Mouse (Mus musculus) stomach, embryonic 15.5 days (tissue): ENCODE results near the gene Gsta3. TPM values are rescaled to one million over a fixed set of nuclear protein-coding genes. Genes with fewer than 3 reads are reported as not detected.
A peak's percentile ranks its signal among the peaks of the same experiment; 100 is the strongest.
"Not testable (repeated sequence)": the region's sequence is repeated elsewhere in the genome, so short reads cannot be mapped to it uniquely, and the experiment has no call there.

Experiments used
- ATAC-seq: fragments of 200-750 bp; cut with Nextera tagmentation; 2 replicates; pipeline ENCODE4 v1.8.0; 2017; ENCODE audit warnings: low read depth, moderate number of reproducible peaks, moderate TSS enrichment; ENCODE audit not compliant: insufficient read depth, low FRiP score
- H3K27ac ChIP-seq: fragments of 300-500 bp; sonication (generic); 2 replicates; pipeline ENCODE4 v1.5.1; 2015; ENCODE audit warnings: mild to moderate bottlenecking, inconsistent platforms
- H3K27me3 ChIP-seq: fragments of 300-500 bp; sonication (generic); replicated peaks from 2 replicates; pipeline ENCODE4 v1.6.1; 2015; ENCODE audit warnings: inconsistent platforms
- H3K36me3 ChIP-seq: fragments of 300-500 bp; sonication (generic); 2 replicates; pipeline ENCODE4 v1.6.1; 2015; ENCODE audit warnings: inconsistent platforms
- H3K4me1 ChIP-seq: fragments of 300-500 bp; sonication (generic); 2 replicates; pipeline ENCODE4 v1.6.1; 2015; ENCODE audit warnings: inconsistent platforms
- H3K4me2 ChIP-seq: fragments of 300-500 bp; sonication (generic); 2 replicates; pipeline ENCODE4 v1.6.1; 2015; ENCODE audit warnings: mild to moderate bottlenecking, inconsistent platforms
- H3K4me3 ChIP-seq: fragments of 300-500 bp; sonication (generic); replicated peaks from 2 replicates; pipeline ENCODE4 v1.5.1; 2015; ENCODE audit warnings: inconsistent platforms
- H3K9ac ChIP-seq: fragments of 300-500 bp; sonication (generic); 2 replicates; pipeline ENCODE4 v1.6.1; 2015; ENCODE audit warnings: inconsistent platforms
- H3K9me3 ChIP-seq: fragments of 300-500 bp; sonication (generic); 2 replicates; pipeline ENCODE4 v1.6.1; 2016; ENCODE audit warnings: inconsistent platforms
- WGBS: fragments of 180-500 bp; shearing (Covaris S2); methylation state at CpG from one replicate; pipeline ENCODE4 v1.1.7; 2015; 5-methylcytosine and 5-hydroxymethylcytosine counted together
- polyA plus RNA-seq: library from polyadenylated mRNA; unstranded; fragments of >200 nt; fragmentation: Nextera tagmentation; extraction: Ambion mirVana; gene quantifications from 2 replicates; pipeline ENCODE4 v1.2.1, GENCODE M21; 2015

Gsta3 gene
- 18.5 and 21.5 TPM in 2 replicates for polyA plus RNA-seq

DNA sequence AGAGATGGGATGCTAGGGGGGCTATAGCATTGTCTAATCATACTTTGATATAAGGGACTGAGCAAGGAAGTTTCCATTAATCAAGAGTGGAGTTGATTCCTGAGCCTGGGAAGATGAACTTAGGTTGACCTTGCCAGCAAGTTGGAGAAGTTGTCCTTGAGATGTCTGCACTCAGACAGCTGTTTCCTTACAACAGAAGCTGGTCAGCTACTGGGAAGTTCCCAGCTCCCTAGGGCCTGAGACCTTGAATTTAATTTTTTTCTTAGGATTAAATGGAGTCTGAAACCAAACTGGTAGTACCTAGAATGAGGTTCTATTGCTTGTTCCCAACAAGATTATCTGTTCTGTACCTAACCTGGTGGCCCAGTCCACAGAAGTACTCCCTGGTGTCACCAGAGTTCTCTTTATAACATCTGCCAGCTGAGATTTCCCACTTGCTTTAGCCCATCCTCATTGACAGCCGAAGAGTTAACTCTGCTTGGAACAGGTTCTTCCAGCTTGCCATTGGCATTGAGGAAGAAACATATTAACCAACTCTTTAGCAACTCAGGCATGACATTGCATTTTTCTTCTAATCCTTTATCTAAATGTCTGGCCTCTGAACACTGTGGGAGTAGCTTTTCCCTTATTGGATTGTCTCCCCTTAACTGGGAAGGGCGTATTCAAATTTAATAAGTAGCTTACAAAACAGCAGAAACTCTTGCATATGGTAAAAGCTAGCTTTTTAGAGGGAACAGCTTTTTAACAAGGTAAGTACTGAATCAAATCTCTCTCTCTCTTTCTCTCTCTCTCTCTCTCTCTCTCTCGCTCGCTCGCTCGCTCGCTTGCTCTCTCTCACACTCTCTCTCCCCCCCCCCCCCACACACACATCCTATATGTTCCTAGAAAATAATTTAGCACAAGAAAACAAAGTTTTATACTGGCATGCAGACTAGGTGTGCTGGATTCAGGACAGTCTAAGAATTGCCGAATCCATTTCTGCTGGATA is at the start of gene Gsta3:
Gsta3 (plus strand) TSS at position 679 of the 988 bp plus-strand sequence.
- H3K27ac ChIP-seq, result peak within 1 kb of the TSS; percentile 48; the same call in 1 of the 2 replicates
- ATAC-seq, result peak; percentile 58

DNA sequence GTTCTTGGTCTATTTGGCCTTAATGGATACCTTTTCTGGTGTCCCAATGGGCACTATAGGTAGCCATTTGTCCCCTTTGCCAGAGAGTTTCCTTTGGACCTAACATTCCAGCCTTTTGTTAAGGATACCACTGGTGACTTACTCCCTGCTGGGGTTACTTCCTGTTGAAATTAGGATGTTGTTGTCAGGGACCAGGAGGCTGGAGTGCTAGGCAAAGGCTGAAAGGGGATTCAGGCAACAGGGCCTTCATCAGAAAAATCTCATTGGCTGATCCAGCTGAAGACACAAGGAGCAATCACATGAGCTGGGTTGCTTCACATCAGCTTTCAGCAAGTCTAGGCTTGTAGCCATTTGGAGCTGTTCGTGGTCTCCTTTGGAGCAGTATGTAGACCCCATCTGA is 34.1 kb upstream of the Gsta3 start:
- H3K9me3 ChIP-seq, result no peaks in the 10 kb centered on the region
- H3K27ac ChIP-seq, result no peak overlapping the region
- H3K4me2 ChIP-seq, result no peak overlapping the region
- no peaks in the 10 kb centered on the region for H3K4me1 ChIP-seq
- no peaks in the 10 kb centered on the region for H3K27me3 ChIP-seq
- ATAC-seq, result no peak
- no peaks in the 10 kb centered on the region for H3K36me3 ChIP-seq
- WGBS, result 86% methylated on average over 1 of the region's 1 CpGs
- H3K4me3 ChIP-seq, result no peak overlapping the region
- H3K9ac ChIP-seq, result no peak overlapping the region

More for the DNA sequence above, at the start of gene Gsta3:
- Histone ChIP-seq H3K4me3 (no peak within 1 kb of the TSS), H3K36me3 (no peaks in the 10 kb centered on the region), H3K9me3 (no peaks in the 10 kb centered on the region), H3K9ac (no peak within 1 kb of the TSS), H3K4me2 (peak within 1 kb of the TSS; percentile 13; the same call in 1 of the 2 replicates), H3K27me3 (no peaks in the 10 kb centered on the region), H3K4me1 (no peaks in the 10 kb centered on the region; the same call in 1 of the 2 replicates)
- WGBS, result 58% methylated on average over 4 of the region's 8 CpGs

DNA sequence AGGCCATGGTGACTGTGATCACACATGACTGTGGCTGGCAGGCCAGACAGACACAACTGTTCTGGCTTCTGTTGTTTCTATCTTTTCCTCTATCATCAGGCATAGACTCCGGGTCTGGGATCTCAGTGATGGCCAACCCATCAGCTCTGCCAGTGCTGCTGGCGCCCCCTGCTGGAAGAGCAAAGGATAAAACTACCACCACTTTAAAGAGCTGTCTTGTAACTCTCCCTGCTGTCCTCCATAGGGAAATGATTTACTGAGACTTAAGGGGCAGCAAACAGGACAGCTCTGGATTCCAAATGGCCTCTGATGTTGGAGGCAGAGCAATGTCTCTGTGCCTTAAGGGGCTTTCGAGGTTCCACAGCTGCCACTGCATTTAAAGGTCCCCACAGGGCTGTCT is 26.9 kb upstream of the Gsta3 start:
- H3K36me3 ChIP-seq, H3K27me3 ChIP-seq, H3K4me1 ChIP-seq, H3K4me3 ChIP-seq, H3K27ac ChIP-seq, H3K4me2 ChIP-seq, H3K9me3 ChIP-seq, ATAC-seq, H3K9ac ChIP-seq: not testable (repeated sequence)
- 17% methylated on average over 3 of the region's 3 CpGs for WGBS

DNA sequence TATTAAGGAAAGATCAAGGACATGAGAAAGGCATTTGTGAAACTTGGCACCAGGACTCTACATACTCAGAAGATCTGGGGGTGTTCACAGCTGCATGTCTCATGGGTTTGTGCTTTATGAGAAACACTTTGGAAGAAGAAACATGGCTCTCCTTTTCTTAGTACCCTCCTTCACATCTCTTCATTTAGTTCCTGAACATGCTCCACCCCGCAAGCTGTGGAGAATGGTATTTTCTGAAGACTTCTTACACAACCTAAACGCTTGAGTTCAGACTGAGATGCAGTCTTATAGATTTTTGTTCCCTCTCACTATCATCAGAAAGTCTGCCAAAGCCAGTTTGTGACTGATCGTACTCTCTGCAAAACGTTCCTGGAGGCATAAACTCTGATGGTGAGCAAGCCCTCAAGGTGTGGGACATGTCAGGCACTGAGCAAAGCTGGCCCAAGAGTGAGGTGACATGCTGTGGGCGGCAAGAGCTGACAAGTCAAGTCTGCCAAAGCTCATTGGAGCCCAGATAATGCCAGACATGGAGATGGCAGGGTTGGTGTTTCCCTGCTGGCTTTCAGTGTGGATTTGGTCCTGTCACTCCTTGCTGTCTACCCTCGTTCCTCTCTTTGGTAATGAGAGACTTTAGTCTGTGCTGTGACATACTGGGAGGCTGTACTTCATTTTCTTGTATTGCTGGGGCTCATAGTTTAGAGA is 26.2 kb upstream of the Gsta3 start:
- H3K36me3 ChIP-seq, H3K4me2 ChIP-seq, H3K9me3 ChIP-seq, H3K4me3 ChIP-seq, H3K27me3 ChIP-seq, ATAC-seq, H3K27ac ChIP-seq, H3K9ac ChIP-seq, H3K4me1 ChIP-seq: not testable (repeated sequence)
- whole genome bisulfite sequencing, result 72% methylated on average over 6 of the region's 6 CpGs

DNA sequence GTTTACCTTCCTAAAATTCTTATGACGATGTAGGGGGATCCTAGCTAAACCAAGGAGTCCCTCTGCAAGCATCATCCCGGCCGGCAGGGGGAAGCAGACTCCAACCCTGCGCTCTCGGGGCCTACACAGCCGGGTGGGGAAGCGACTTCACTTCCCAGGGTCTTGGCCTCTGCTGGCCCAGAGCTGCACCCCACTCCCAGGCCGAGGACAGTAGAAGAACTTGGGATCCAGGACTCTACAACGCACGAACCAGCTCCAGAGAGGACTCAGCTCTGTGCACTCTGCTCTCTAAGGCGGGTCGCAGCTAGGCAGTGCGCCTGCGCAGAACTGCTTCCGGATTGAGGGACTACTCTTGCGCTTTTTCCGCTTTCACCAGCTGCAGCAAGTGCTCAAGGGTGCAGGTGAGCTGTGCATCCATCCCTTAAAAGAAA is 21.9 kb upstream of the Gsta3 start, which contains the start of gene Tmem14a:
Tmem14a (plus strand) TSS at position 87 of the 431 bp plus-strand sequence.
- H3K36me3 ChIP-seq, result no peaks in the 10 kb centered on the region
- WGBS, result 1% methylated on average over 17 of the region's 17 CpGs
- no peaks in the 10 kb centered on the region for H3K4me1 ChIP-seq
- peak within 1 kb of the TSS; percentile 75 for H3K9ac ChIP-seq
- H3K4me2 ChIP-seq, result peak within 1 kb of the TSS; percentile 64
- peak; percentile 88 for ATAC-seq
- no peaks in the 10 kb centered on the region for H3K27me3 ChIP-seq
- H3K4me3 ChIP-seq, result peak within 1 kb of the TSS; percentile 60
- no peaks in the 10 kb centered on the region for H3K9me3 ChIP-seq
- peak within 1 kb of the TSS; percentile 75 for H3K27ac ChIP-seq

DNA sequence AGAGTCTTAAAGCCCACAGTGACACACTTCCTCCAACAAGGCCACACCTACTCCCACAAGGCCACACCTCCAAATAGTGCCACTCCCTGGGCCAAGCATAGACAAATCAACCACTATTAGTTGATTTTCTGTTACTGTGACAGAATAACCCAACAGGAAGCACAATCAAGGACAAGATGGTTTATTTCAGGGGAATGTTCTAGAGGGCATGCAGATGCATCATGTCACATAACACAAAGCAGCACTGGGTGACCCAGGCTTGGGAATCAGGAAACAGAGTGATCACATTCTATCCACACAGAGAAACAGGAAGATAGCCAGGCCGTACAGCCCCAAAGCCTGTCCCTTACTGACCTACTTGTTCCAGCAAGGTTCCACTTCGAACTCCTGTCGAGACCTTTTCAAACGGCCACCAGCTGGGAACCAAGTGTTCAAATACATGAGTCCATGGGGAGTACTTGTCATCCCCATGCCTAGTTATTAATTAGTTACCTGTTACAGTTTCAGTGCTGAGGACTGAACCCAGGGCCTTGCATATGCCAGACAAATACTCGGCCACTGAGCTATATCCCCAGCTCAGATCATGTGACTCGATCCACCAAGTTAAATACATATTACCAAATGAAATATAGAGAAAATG is 12.5 kb upstream of the Gsta3 start:
- H3K4me2 ChIP-seq, result no peak overlapping the region
- H3K27me3 ChIP-seq, result no peaks in the 10 kb centered on the region
- no peaks in the 10 kb centered on the region for H3K36me3 ChIP-seq
- H3K4me3 ChIP-seq, result no peak overlapping the region
- H3K4me1 ChIP-seq, result no peaks in the 10 kb centered on the region
- no peaks in the 10 kb centered on the region for H3K9me3 ChIP-seq
- no peak overlapping the region for H3K9ac ChIP-seq
- no peak overlapping the region for H3K27ac ChIP-seq
- 88% methylated on average over 6 of the region's 6 CpGs for WGBS
- no peak for ATAC-seq

DNA sequence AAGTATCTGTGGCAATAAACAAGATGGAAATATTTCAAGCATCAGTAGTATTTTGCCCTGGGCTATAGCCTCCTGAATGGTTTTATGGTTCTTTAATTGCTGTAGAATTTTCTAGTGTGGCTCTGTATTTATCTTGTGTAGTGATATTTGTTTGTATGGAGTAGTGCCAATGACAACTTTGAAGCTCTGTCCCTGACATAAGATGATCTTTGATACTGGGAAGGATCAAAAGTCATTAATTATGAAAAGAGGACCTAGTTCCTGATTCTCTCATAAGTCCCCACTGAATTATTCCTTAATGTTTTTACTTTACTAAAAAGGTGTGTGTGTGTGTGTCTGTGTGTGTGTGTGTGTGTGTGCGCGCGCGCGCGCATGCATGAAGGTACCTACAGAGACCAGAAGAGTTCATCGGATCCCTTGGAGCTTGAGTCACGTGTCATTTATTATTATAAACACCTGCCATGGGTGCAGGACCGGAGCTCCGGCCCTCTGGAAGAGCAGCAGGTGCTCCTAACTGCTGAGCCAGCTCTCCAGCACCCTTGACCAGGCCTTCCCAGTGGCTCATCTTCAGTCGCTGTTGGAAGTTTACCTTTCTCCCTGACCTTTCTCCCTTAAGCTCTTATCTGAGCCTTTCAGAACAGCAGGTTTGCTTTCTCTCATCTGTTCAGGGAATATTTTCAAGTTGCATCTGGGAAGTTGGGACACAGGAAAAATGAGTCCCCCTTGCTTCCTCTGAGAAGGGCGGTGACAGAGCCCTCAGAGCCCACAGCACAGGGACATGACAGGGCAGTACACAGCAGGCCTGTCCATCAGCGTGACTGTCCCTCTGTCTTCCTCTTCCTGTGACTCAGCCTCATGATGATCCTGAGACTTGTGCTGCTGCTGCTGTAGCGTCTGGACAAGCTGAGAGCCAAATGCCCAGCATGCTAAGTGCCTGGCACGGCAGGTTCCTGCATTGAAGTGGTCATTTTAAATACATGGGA is 11.4 kb upstream of the Gsta3 start:
- not testable (repeated sequence) for H3K27ac ChIP-seq, H3K27me3 ChIP-seq, H3K36me3 ChIP-seq, H3K4me3 ChIP-seq, H3K9me3 ChIP-seq, H3K9ac ChIP-seq, H3K4me2 ChIP-seq, H3K4me1 ChIP-seq, ATAC-seq
- 69% methylated on average over 15 of the region's 15 CpGs for WGBS

DNA sequence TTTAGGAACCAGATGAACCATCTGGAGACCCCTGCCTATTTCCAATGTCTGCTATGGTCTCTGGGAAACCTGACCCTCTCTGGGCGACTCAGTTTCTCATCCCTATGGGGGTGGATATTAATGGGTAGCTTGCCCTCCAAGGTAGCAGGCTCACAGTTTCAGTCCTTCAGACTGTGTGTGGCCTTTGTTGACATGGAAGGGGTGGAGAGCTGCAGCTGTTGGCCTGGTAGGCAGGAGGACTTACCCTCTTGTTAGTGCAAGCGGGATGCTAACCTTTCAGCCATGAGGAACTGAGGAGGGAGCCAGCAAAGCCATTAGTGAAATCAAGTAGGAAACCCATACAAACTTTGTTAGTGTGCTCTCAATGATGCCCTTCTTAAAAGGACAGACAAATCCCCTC is 10.0 kb upstream of the Gsta3 start:
- WGBS, result 73% methylated on average over 2 of the region's 2 CpGs
- Histone ChIP-seq H3K27me3 (no peaks in the 10 kb centered on the region), H3K36me3 (no peaks in the 10 kb centered on the region), H3K4me1 (no peaks in the 10 kb centered on the region), H3K9me3 (no peaks in the 10 kb centered on the region), H3K4me2 (no peak overlapping the region), H3K4me3 (no peak overlapping the region), H3K27ac (no peak overlapping the region), H3K9ac (no peak overlapping the region)
- no peak for ATAC-seq

DNA sequence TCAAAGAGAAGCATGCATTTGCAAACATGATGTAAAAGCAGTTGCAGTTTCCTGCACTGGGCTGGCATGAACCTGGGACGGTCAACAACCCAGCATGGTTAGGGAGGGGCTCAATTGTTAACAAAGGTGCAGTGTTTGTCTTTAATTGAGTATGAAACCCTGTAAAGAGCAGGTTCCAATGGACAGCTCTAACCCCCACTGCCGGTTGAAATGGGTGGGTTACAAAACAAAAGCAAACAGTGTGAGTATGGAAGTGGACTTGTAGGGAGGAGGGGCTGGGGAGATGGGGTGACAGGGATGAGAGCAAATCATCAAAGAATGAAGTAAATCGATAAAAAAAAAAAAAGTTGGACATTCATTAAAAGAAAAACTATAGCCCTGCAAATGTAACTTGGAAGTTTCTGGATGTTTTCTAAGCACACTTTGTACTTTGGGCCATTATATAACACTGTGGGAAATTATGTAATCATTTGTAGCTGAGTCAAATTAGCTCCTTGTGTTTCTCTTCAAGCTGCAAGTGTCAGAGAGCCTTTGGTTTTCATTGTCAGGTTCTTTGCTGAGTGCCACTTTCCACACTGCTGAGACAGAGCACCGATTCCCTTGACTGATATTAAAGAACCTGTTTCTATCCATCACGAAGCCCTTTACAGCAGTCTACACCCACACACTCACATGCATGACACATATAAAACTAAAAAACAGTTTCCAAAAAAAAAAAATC is 8.5 kb upstream of the Gsta3 start:
- Histone ChIP-seq H3K4me2 (no peak overlapping the region), H3K36me3 (no peaks in the 10 kb centered on the region), H3K9ac (no peak overlapping the region), H3K27me3 (no peaks in the 10 kb centered on the region), H3K9me3 (no peaks in the 10 kb centered on the region), H3K4me3 (no peak overlapping the region), H3K27ac (no peak overlapping the region), H3K4me1 (no peaks in the 10 kb centered on the region)
- ATAC-seq, result peak; percentile 86
- WGBS, result 53% methylated on average over 5 of the region's 5 CpGs

DNA sequence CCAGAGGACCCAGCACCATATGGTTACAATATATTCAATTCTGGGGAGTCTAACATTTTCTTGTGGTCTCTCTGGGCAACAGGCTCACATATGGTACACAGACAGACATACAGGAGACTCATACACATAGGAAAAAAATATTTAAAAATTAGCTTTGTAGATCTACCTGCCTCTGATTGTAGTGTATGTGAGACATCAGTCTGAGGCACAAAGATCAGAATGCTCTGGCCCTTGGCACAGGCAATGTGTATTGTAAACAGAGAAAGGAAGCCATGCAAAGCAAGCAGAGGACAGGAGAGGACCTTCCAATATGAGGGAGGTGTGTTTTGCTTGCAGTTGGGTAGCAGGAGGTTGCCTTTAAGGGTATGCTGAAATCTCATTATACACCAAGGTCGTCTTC is 7.9 kb upstream of the Gsta3 start:
- no peak for ATAC-seq
- H3K9ac ChIP-seq, result no peak overlapping the region
- H3K4me3 ChIP-seq, result no peak overlapping the region
- WGBS, result 72% methylated on average over 1 of the region's 1 CpGs
- no peak overlapping the region for H3K27ac ChIP-seq
- no peaks in the 10 kb centered on the region for H3K36me3 ChIP-seq
- no peaks in the 10 kb centered on the region for H3K27me3 ChIP-seq
- H3K4me2 ChIP-seq, result no peak overlapping the region
- H3K9me3 ChIP-seq, result no peaks in the 10 kb centered on the region
- no peaks in the 10 kb centered on the region for H3K4me1 ChIP-seq
